Mouse (Mus musculus) MEL (cell line): ENCODE data around the gene Aak1. TPM values are rescaled to one million over a fixed set of nuclear protein-coding genes. Genes with fewer than 3 reads are reported as not detected.
A peak's percentile ranks its signal among the peaks of the same experiment; 100 is the strongest.
"Not testable (repeated sequence)": the region's sequence is repeated elsewhere in the genome, so short reads cannot be mapped to it uniquely, and the experiment has no call there.

ENCODE experiments used
- DNase-seq: peaks from one replicate; pipeline ENCODE4 v3.0.0; 2011; ENCODE audit warnings: low read depth, low spot score
- H3K27ac ChIP-seq: 2 replicates; pipeline ENCODE4 v1.5.1; 2012; ENCODE audit warnings: low read depth, mild to moderate bottlenecking, control low read depth, low read length, moderate library complexity; ENCODE audit not compliant: control insufficient read depth
- H3K27me3 ChIP-seq, 2 experiments: fragments of 150-350 bp in 1 of 2; sonication (generic) in 1 of 2; 2 replicates each; pipeline ENCODE4 v1.6.1; 2012; ENCODE audit warnings: low read length in 2 of 2, mild to moderate bottlenecking in 2 of 2, improper control_type of control experiment in 1 of 2, moderate library complexity in 1 of 2; ENCODE audit not compliant: insufficient read depth in 2 of 2, control insufficient read depth in 1 of 2
- H3K36me3 ChIP-seq, 2 experiments: 2 replicates each; pipeline ENCODE4 v1.6.1; 2012 to 2014; ENCODE audit warnings: low read length in 2 of 2, improper control_type of control experiment in 1 of 2, inconsistent platforms in 1 of 2, mild to moderate bottlenecking in 1 of 2; ENCODE audit not compliant: insufficient read depth in 2 of 2, control insufficient read depth in 1 of 2
- H3K4me1 ChIP-seq, 2 experiments: fragments of 150-350 bp in 1 of 2; sonication (generic) in 1 of 2; 2 replicates each; pipeline ENCODE4 v1.6.1; 2012; ENCODE audit warnings: low read length in 2 of 2, improper control_type of control experiment in 1 of 2, mild to moderate bottlenecking in 1 of 2; ENCODE audit not compliant: insufficient read depth in 2 of 2, control insufficient read depth in 1 of 2
- H3K4me3 ChIP-seq, 2 experiments: fragments of 150-350 bp in 1 of 2; sonication (generic) in 1 of 2; 2 replicates each; pipeline ENCODE4 v1.5.1; 2012; ENCODE audit warnings: low read depth in 2 of 2, low read length in 2 of 2, mild to moderate bottlenecking in 2 of 2, moderate library complexity in 2 of 2, control low read depth in 1 of 2, improper control_type of control experiment in 1 of 2; ENCODE audit not compliant: control insufficient read depth in 1 of 2, insufficient read depth in 1 of 2
- H3K79me2 ChIP-seq: 2 replicates; pipeline ENCODE4 v1.6.1; 2012; ENCODE audit warnings: mild to moderate bottlenecking, low read length, moderate library complexity; ENCODE audit not compliant: control insufficient read depth, poor library complexity, insufficient read depth
- H3K9ac ChIP-seq: 2 replicates; pipeline ENCODE4 v1.6.1; 2012; ENCODE audit warnings: low read depth, mild to moderate bottlenecking, control low read depth, low read length, moderate library complexity; ENCODE audit not compliant: control insufficient read depth, poor library complexity, severe bottlenecking
- H3K9me3 ChIP-seq: fragments of 150-350 bp; sonication (generic); replicated peaks from 2 replicates; pipeline ENCODE4 v1.6.1; 2012; ENCODE audit warnings: mild to moderate bottlenecking, low read length, improper control_type of control experiment, moderate library complexity; ENCODE audit not compliant: insufficient read depth
- CHD1 ChIP-seq: IDR thresholded peaks from 2 replicates; pipeline ENCODE4 v1.6.1; 2012; ENCODE audit warnings: low read depth, mild to moderate bottlenecking, inconsistent platforms, low read length, improper control_type of control experiment
- CTCF ChIP-seq, 3 experiments: IDR thresholded peaks in 2 of 3; conservative IDR thresholded peaks in 1 of 3; 2 replicates each; pipeline ENCODE4 v1.5.1; 2011 to 2012; ENCODE audit warnings: low read length in 3 of 3, low read depth in 2 of 3, mild to moderate bottlenecking in 2 of 3, improper control_type of control experiment in 1 of 3, inconsistent platforms in 1 of 3, mixed read lengths in 1 of 3, moderate library complexity in 1 of 3; ENCODE audit not compliant: control insufficient read depth in 1 of 3, insufficient read depth in 1 of 3, poor library complexity in 1 of 3, severe bottlenecking in 1 of 3
- EP300 ChIP-seq, 2 experiments: IDR thresholded peaks; 2 replicates each; pipeline ENCODE4 v1.6.1; 2011; ENCODE audit warnings: improper control_type of control experiment in 2 of 2, low read length in 2 of 2, low read depth in 1 of 2, mild to moderate bottlenecking in 1 of 2
- KAT2A ChIP-seq: conservative IDR thresholded peaks from 2 replicates; pipeline ENCODE4 v1.6.1; 2012; ENCODE audit warnings: low read depth, low read length, improper control_type of control experiment, inconsistent platforms
- MAX ChIP-seq: IDR thresholded peaks from 2 replicates; pipeline ENCODE4 v1.6.1; 2011; ENCODE audit warnings: low read length, improper control_type of control experiment
- MXI1 ChIP-seq: IDR thresholded peaks from 2 replicates; pipeline ENCODE4 v1.6.1; 2011; ENCODE audit warnings: mild to moderate bottlenecking, low read depth, low read length, improper control_type of control experiment
- MYB ChIP-seq: IDR thresholded peaks from 2 replicates; pipeline ENCODE4 v1.6.1; 2011; ENCODE audit warnings: mild to moderate bottlenecking, low read depth, low read length, improper control_type of control experiment
- MYC ChIP-seq: IDR thresholded peaks from 2 replicates; pipeline ENCODE4 v1.6.1; 2011; ENCODE audit warnings: low read depth, mild to moderate bottlenecking, low read length, improper control_type of control experiment, moderate library complexity
- NRF1 ChIP-seq: IDR thresholded peaks from 2 replicates; pipeline ENCODE4 v1.6.1; 2014; ENCODE audit warnings: low read depth, mild to moderate bottlenecking, inconsistent platforms, low read length, improper control_type of control experiment, moderate library complexity; ENCODE audit not compliant: poor library complexity, insufficient read depth, severe bottlenecking
- POLR2AphosphoS5 ChIP-seq: IDR thresholded peaks from 2 replicates; pipeline ENCODE4 v1.6.1; 2012; ENCODE audit warnings: low read depth, borderline replicate concordance, mild to moderate bottlenecking, inconsistent platforms, low read length, moderate library complexity, mixed read lengths
- RCOR1 ChIP-seq: IDR thresholded peaks from 2 replicates; pipeline ENCODE4 v1.6.1; 2012; ENCODE audit warnings: low read depth, mild to moderate bottlenecking, inconsistent platforms, low read length, improper control_type of control experiment
- SIN3A ChIP-seq: IDR thresholded peaks from 2 replicates; pipeline ENCODE4 v1.6.1; 2012; ENCODE audit warnings: low read length, improper control_type of control experiment, inconsistent platforms
- TBP ChIP-seq: IDR thresholded peaks from 2 replicates; pipeline ENCODE4 v1.8.0; 2011; ENCODE audit warnings: low read depth, low read length, improper control_type of control experiment
- polyA plus RNA-seq, 2 experiments: library from polyadenylated mRNA; stranded (reverse) in 1 of 2; unstranded in 1 of 2; fragments of >175 nt in 1 of 2; fragments of >200 nt in 1 of 2; gene quantifications; 2 replicates each; pipeline versions ENCODE4 v1.2.1 to v1.2.4; 2012; ENCODE audit warnings: low replicate concordance in 2 of 2, low read depth in 1 of 2; ENCODE audit not compliant: insufficient read length in 2 of 2, insufficient read depth in 1 of 2, missing spikeins in 1 of 2
- total RNA-seq: library from RNA; depleted of rRNA; stranded (reverse); fragments of 300-350 nt; gene quantifications from 2 replicates; pipeline ENCODE4 v1.2.3, GENCODE M21; 2012

The Aak1 gene
- total and polyA plus RNA-seq, 3 experiments: 6.4 to 353 (median 25.4) TPM

GRCm38 (mm10) chr6:86874711-86875375 is 25.5 kb downstream of the Aak1 start (continued):
- TF ChIP-seq SIN3A (no peak), MXI1 (no peak), KAT2A (no peak), RCOR1 (no peak)

- H3K9me3 ChIP-seq: no peaks in the 10 kb centered on the region
- peaks cover 2 to 25% of the 10 kb centered on the region in 2 experiments for H3K36me3 ChIP-seq
- no peak overlapping the region for H3K27ac ChIP-seq
- no peaks in the 10 kb centered on the region for H3K27me3 ChIP-seq
- TF ChIP-seq MYC: no peak
- no peak for TF ChIP-seq NRF1
- TF ChIP-seq EP300 (IDR thresholded peaks at IDR 0.05; ENCODE audit: low read depth in 1 of 2, low read length in 2 of 2): no peak
- TF ChIP-seq MYB: no peak
- no peak for TF ChIP-seq CHD1
- no peak for TF ChIP-seq POLR2AphosphoS5
- no peak for TF ChIP-seq MAX
- no peak for TF ChIP-seq TBP
- no peak overlapping the region for H3K9ac ChIP-seq
- peaks cover 12 to 21% of the 10 kb centered on the region in 2 experiments for H3K4me1 ChIP-seq
- H3K79me2 ChIP-seq: 0 out of 2 replicates have a peak, but pooled peaks cover 4% of the 10 kb centered on the region
- DNase-seq: no peak
- H3K4me3 ChIP-seq: no peak overlapping the region
Observed at GRCm38 (mm10) chr6:86876451-86876850, 27.1 kb downstream of the Aak1 start.

DNA sequence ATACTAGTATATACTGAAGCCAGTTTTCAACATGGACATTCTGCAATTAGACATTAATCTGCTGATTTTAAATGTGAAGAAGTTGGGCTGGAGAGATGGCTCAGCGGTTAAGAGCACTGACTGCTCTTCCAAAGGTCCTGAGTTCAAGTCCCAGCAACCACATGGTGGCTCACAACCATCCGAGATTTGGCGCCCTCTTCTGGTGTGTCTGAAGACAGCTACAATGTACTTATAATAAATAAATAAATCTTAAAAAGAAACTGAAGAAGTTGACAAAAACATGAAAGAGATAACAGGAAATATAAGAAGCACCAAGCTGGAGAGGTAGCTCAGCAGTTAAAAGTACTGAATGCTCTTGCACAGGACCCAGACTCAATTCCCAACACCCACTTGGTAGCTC is 29.3 kb downstream of the Aak1 start:
- peak; percentile 10 to 23 (median 22); a peak in 3 of 6 replicates for TF ChIP-seq CTCF (IDR thresholded peaks at IDR 0.05 in 2 of 3, conservative IDR thresholded peaks at IDR 0.05 in 1 of 3; ENCODE audit: control insufficient read depth in 1 of 3, insufficient read depth in 1 of 3, low read depth in 2 of 3, low read length in 3 of 3, poor library complexity in 1 of 3, severe bottlenecking in 1 of 3)
- H3K4me1 ChIP-seq: peaks cover 15 to 27% of the 10 kb centered on the region in 2 experiments
- not testable (repeated sequence) for H3K9me3 ChIP-seq, H3K79me2 ChIP-seq, DNase-seq, H3K27ac ChIP-seq, H3K27me3 ChIP-seq, H3K4me3 ChIP-seq, H3K9ac ChIP-seq
- H3K36me3 ChIP-seq: peaks cover 2 to 27% of the 10 kb centered on the region in 2 experiments
